Mouse (Mus musculus): Measurements from ENCODE around the gene Ubac2.

DNA sequence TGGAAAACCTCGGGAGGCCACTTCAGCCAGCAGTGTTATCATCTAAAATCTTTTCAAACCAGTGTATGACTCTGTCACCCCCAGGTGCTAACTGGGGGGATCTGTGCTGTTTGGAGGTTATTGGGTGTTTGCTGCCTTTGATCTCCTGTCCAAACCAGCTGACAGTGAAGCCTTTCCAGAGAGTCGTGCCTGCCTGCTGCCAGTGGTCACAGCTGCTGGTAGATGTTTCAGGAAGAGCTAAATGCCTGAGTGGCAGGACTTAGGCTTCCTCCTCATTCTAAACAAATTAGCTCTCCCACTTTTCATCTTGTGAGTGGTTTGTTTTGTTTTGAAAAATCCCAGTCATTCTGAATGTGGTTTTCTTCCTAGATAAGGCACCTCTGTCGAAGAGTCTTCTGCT lies 26.3 kb downstream of the Ubac2 start:
- TF ChIP-seq EP300 (IDR thresholded peaks at IDR 0.05; ENCODE audit: low read depth), result no peak
- no peak for TF ChIP-seq CTCF (IDR thresholded peaks at IDR 0.05; ENCODE audit: low read depth)
